In the genomic region with DNA sequence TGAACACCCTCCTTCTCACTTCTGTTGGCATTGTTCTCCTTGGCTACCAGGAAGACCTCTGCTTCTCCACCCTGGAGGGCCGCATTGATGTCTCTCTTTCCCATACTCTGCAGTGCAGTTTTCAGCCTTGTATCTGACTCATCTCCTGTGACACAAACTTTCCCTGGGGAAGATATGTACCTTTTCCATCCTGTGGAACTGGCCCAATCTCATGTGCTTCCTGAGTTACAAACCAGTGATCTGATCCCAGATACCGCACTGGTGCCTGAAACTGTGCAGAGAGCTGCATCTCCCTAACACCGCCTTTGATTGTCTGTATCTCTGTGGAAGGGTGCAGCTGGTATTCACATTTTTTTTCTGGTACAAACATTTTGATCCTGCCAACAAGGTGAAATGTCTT, we compare ENCODE assay signal across 14 mouse cellular contexts.
"Had no signal": no experiment of that assay in that cellular context is flagged by ENCODE, and none has a peak within 500 bp of the region (broad histone marks: within the 10 kb centered on the region; RNA-seq: fewer than 3 reads in every experiment).

No protein-coding gene starts in this region.

- DNase-seq: heart, postnatal 10 days; heart, postnatal 36 days; kidney, adult 11 months; kidney, adult 18-20 months; kidney, adult 2 months; kidney, adult 8-10 months; kidney, adult 9 months; kidney, postnatal 10 days; kidney, postnatal 14 days; kidney, postnatal 25 days; kidney, postnatal 36 days; kidney, postnatal 4 days; layer of hippocampus, adult 9-11 months; layer of hippocampus, postnatal 36 days had no signal
